Mouse (Mus musculus) heart, embryonic 12.5 days (tissue): ENCODE results near the gene Calml3. TPM values are rescaled to one million over a fixed set of nuclear protein-coding genes. Genes with fewer than 3 reads are reported as not detected.

Experiments
- ATAC-seq: fragments of 200-750 bp; cut with Nextera tagmentation; 2 replicates; pipeline ENCODE4 v1.8.0; 2017; ENCODE audit warnings: moderate TSS enrichment, moderate library complexity; ENCODE audit not compliant: insufficient number of reproducible peaks, low FRiP score
- H3K27ac ChIP-seq: fragments of 300-500 bp; sonication (generic); 2 replicates; pipeline ENCODE4 v1.5.1; 2016; ENCODE audit warnings: mild to moderate bottlenecking, moderate library complexity; ENCODE audit not compliant: poor library complexity, severe bottlenecking
- H3K27me3 ChIP-seq: fragments of 300-500 bp; sonication (generic); replicated peaks from 2 replicates; pipeline ENCODE4 v1.6.1; 2016; ENCODE audit warnings: mild to moderate bottlenecking, moderate library complexity
- H3K36me3 ChIP-seq: fragments of 300-500 bp; sonication (generic); 2 replicates; pipeline ENCODE4 v1.6.1; 2016; ENCODE audit warnings: mild to moderate bottlenecking, moderate library complexity
- H3K4me1 ChIP-seq: fragments of 300-500 bp; sonication (generic); replicated peaks from 2 replicates; pipeline ENCODE4 v1.6.1; 2016; ENCODE audit warnings: mild to moderate bottlenecking
- H3K4me2 ChIP-seq: fragments of 300-500 bp; sonication (generic); 2 replicates; pipeline ENCODE4 v1.6.1; 2016; ENCODE audit warnings: mild to moderate bottlenecking, moderate library complexity
- H3K4me3 ChIP-seq: fragments of 300-500 bp; sonication (generic); 2 replicates; pipeline ENCODE4 v1.5.1; 2016; ENCODE audit warnings: mild to moderate bottlenecking
- H3K9ac ChIP-seq: fragments of 300-500 bp; sonication (generic); 2 replicates; pipeline ENCODE4 v1.6.1; 2016; ENCODE audit warnings: mild to moderate bottlenecking, moderate library complexity
- H3K9me3 ChIP-seq: fragments of 300-500 bp; sonication (generic); replicated peaks from 2 replicates; pipeline ENCODE4 v1.6.1; 2016; ENCODE audit warnings: mild to moderate bottlenecking, moderate library complexity
- WGBS: fragments of 180-500 bp; shearing (Covaris S2); methylation state at CpG from one replicate; pipeline ENCODE4 v1.1.7; 2016; 5-methylcytosine and 5-hydroxymethylcytosine counted together
- polyA plus RNA-seq: library from polyadenylated mRNA; unstranded; fragments of >200 nt; fragmentation: Nextera tagmentation; extraction: Ambion mirVana; gene quantifications from 2 replicates; pipeline ENCODE4 v1.2.1, GENCODE M21; 2016

The Calml3 gene
- polyA plus RNA-seq, 1 experiment from 2014 or later = not detected

DNA sequence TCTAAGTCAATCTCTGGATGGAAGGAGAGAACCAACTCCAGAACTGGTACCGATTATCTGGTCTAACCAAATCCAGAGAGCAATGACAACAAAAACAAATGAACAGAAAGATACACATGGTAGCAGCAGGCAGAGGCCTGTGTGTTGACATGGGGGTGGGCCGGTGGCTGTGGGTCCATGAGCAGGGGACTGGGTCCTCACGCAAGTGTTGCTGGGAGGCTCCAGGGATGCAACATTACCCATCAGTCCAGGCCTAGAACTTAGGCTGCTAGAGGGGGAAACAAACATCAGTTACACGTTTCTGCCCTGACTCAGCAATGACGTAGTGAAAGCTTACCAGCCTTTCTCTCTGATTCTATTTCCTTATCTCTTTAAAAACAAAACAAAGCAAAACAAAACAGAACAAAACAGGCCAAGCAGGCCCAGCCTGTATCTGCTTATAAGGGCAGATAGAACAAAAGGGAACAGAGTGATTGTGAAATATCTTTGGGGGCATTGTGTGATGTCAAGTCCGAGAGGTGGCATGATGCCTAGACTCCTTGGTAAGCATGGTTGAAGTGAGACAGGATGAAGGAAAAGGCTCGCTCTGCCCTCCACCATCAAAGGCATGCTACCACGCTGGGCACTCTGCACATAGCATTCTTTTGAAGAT, 24.4 kb downstream of the Calml3 start:
- no peaks in the 10 kb centered on the region for H3K9me3 ChIP-seq
- H3K36me3 ChIP-seq = no peaks in the 10 kb centered on the region
- H3K27ac ChIP-seq = no peak overlapping the region
- H3K27me3 ChIP-seq = no peaks in the 10 kb centered on the region
- WGBS = 61% methylated on average over 8 of the region's 8 CpGs
- H3K4me3 ChIP-seq = no peak overlapping the region
- H3K4me1 ChIP-seq = peaks cover 7% of the 10 kb centered on the region; the same call in 1 of the 2 replicates
- no peak overlapping the region for H3K9ac ChIP-seq
- ATAC-seq = peak; percentile 35; the same call in 1 of the 2 replicates
- no peak overlapping the region for H3K4me2 ChIP-seq

GRCm38 (mm10) chr13:3778591-3779364, 25.3 kb downstream of the Calml3 start:
- Histone ChIP-seq H3K27ac (no peak overlapping the region), H3K4me1 (peaks cover 7% of the 10 kb centered on the region; the same call in 1 of the 2 replicates), H3K4me2 (no peak overlapping the region), H3K4me3 (no peak overlapping the region), H3K27me3 (no peaks in the 10 kb centered on the region), H3K9ac (no peak overlapping the region), H3K9me3 (no peaks in the 10 kb centered on the region), H3K36me3 (no peaks in the 10 kb centered on the region)
- WGBS = 72% methylated on average over 4 of the region's 4 CpGs
- ATAC-seq = no peak

- Histone ChIP-seq H3K4me3 (no peak overlapping the region), H3K4me1 (peaks cover 7% of the 10 kb centered on the region; the same call in 1 of the 2 replicates), H3K27ac (no peak overlapping the region), H3K9me3 (no peaks in the 10 kb centered on the region), H3K9ac (no peak overlapping the region), H3K36me3 (no peaks in the 10 kb centered on the region), H3K4me2 (no peak overlapping the region), H3K27me3 (no peaks in the 10 kb centered on the region)
- 66% methylated on average over 5 of the region's 5 CpGs for WGBS
- no peak for ATAC-seq
Observed at GRCm38 (mm10) chr13:3777216-3777912, 26.8 kb downstream of the Calml3 start.

DNA sequence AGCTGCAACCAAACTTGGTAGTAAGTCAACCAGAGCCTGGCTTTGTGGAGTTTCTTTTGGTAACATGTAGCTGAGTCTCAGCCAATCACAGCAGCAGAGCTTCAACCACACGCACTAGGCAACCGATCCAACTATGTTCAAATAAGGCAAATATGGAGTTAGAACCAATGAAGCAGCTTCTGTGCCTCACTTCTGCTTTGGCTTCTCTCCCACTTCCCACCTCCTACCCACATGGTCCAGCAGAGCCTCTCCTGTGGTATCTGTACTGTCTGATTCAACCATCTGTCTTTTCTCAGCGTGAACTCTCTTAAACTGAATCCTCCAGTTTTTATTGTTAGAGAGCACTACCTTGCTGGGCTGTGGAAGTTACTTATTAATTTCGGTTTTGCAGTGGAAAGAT, 27.7 kb downstream of the Calml3 start:
- no peak for ATAC-seq

GRCm38 (mm10) chr13:3774991-3775390, 29.1 kb downstream of the Calml3 start:
- Histone ChIP-seq H3K27me3 (no peaks in the 10 kb centered on the region), H3K4me1 (peaks cover 12% of the 10 kb centered on the region; the same call in 1 of the 2 replicates)

More for the DNA sequence above, 27.7 kb downstream of the Calml3 start:
- no peak overlapping the region for H3K9ac ChIP-seq
- no peak overlapping the region for H3K27ac ChIP-seq
- 83% methylated on average over 4 of the region's 4 CpGs for WGBS
- H3K4me2 ChIP-seq = no peak overlapping the region
- no peaks in the 10 kb centered on the region for H3K36me3 ChIP-seq
- peaks cover 7% of the 10 kb centered on the region; the same call in 1 of the 2 replicates for H3K4me1 ChIP-seq
- no peaks in the 10 kb centered on the region for H3K27me3 ChIP-seq
- H3K4me3 ChIP-seq = no peak overlapping the region
- H3K9me3 ChIP-seq = no peaks in the 10 kb centered on the region

GRCm38 (mm10) chr13:3774280-3774679, 29.8 kb downstream of the Calml3 start:
- Histone ChIP-seq H3K4me1 (peaks cover 12% of the 10 kb centered on the region; the same call in 1 of the 2 replicates), H3K9me3 (no peaks in the 10 kb centered on the region), H3K27me3 (no peaks in the 10 kb centered on the region), H3K4me2 (no peak overlapping the region), H3K27ac (no peak overlapping the region), H3K36me3 (no peaks in the 10 kb centered on the region), H3K9ac (no peak overlapping the region), H3K4me3 (no peak overlapping the region)
- no peak for ATAC-seq
- 75% methylated on average over 3 of the region's 3 CpGs for WGBS

More at GRCm38 (mm10) chr13:3774991-3775390, 29.1 kb downstream of the Calml3 start:
- no peaks in the 10 kb centered on the region for H3K9me3 ChIP-seq
- H3K9ac ChIP-seq = no peak overlapping the region
- no peak for ATAC-seq
- no peak overlapping the region for H3K4me2 ChIP-seq
- no peak overlapping the region for H3K27ac ChIP-seq
- no peak overlapping the region for H3K4me3 ChIP-seq
- 71% methylated on average over 4 of the region's 4 CpGs for WGBS
- H3K36me3 ChIP-seq = no peaks in the 10 kb centered on the region

GRCm38 (mm10) chr13:3773149-3773688, 30.9 kb downstream of the Calml3 start:
- no peaks in the 10 kb centered on the region for H3K36me3 ChIP-seq

DNA sequence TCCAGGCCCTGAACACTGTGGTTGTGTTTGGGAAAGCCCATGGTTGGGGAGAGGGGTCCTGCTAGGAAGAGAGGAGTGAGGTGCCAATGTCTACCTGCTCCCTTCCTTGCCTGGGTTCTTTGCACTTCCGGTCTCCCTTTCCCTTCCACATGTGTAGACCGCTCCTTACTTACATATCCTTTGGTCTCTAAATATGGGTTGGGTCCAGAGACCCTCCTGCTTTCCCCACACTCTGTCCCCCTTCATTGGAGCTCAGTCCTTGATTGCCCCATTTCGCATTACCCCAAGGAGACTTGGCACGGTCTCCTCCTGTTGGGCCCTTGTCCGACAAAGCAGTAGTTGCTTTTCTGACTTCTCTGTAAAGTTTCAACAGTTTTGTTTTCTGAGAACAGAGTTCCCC, 32.9 kb downstream of the Calml3 start:
- WGBS = 89% methylated on average over 5 of the region's 5 CpGs

More at GRCm38 (mm10) chr13:3773149-3773688, 30.9 kb downstream of the Calml3 start:
- H3K4me2 ChIP-seq = no peak overlapping the region
- H3K9me3 ChIP-seq = no peaks in the 10 kb centered on the region
- no peak overlapping the region for H3K27ac ChIP-seq
- no peak for ATAC-seq
- H3K4me3 ChIP-seq = no peak overlapping the region
- no peaks in the 10 kb centered on the region for H3K27me3 ChIP-seq
- peaks cover 12% of the 10 kb centered on the region; the same call in 1 of the 2 replicates for H3K4me1 ChIP-seq
- 87% methylated on average over 2 of the region's 2 CpGs for WGBS
- H3K9ac ChIP-seq = no peak overlapping the region

GRCm38 (mm10) chr13:3770170-3771024, 33.7 kb downstream of the Calml3 start:
- no peak overlapping the region for H3K4me3 ChIP-seq
- no peak overlapping the region for H3K9ac ChIP-seq
- no peak overlapping the region for H3K4me2 ChIP-seq
- no peak overlapping the region; the same call in 1 of the 2 replicates for H3K27ac ChIP-seq
- no peaks in the 10 kb centered on the region for H3K27me3 ChIP-seq
- H3K36me3 ChIP-seq = no peaks in the 10 kb centered on the region
- 68% methylated on average over 11 of the region's 11 CpGs for WGBS
- 0 out of 2 replicates have a peak, but pooled peaks cover 5% of the 10 kb centered on the region for H3K4me1 ChIP-seq
- H3K9me3 ChIP-seq = no peaks in the 10 kb centered on the region
- ATAC-seq = no peak; the same call in 1 of the 2 replicates

More for the DNA sequence above, 32.9 kb downstream of the Calml3 start:
- Histone ChIP-seq H3K4me1 (0 out of 2 replicates have a peak, but pooled peaks cover 5% of the 10 kb centered on the region), H3K9me3 (no peaks in the 10 kb centered on the region), H3K4me3 (no peak overlapping the region), H3K4me2 (no peak overlapping the region), H3K36me3 (no peaks in the 10 kb centered on the region), H3K27me3 (no peaks in the 10 kb centered on the region), H3K27ac (no peak overlapping the region), H3K9ac (no peak overlapping the region)
- ATAC-seq = no peak

DNA sequence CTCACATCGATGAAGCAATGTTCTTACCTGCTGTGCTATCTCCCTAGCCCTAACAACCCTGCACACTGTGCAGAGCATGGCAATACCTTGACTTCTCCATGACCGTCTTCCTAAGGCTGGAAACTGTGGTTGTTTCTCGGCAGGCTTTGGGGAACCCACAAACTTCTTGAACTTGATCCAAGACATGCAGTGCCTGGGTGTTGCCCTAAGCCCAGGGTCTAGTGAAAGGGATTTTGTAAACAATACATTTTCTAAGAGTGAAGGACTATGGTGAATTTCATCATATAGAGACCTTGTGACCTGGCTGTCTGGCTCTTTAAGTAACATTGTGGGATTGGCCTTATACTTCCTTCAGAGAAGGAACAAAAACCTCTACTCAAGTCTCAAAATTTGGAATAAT, 34.6 kb downstream of the Calml3 start:
- no peaks in the 10 kb centered on the region for H3K36me3 ChIP-seq
- H3K9me3 ChIP-seq = no peaks in the 10 kb centered on the region
- H3K4me3 ChIP-seq = no peak overlapping the region
- no peak overlapping the region for H3K9ac ChIP-seq
- no peak for ATAC-seq
- H3K27me3 ChIP-seq = no peaks in the 10 kb centered on the region
- 0 out of 2 replicates have a peak, but pooled peaks cover 5% of the 10 kb centered on the region for H3K4me1 ChIP-seq
- WGBS = 91% methylated on average over 3 of the region's 3 CpGs
- H3K4me2 ChIP-seq = no peak overlapping the region
- H3K27ac ChIP-seq = no peak overlapping the region
